Mouse (Mus musculus) MEL (cell line): ENCODE measurements around the gene Nell1.

Source experiments
- BHLHE40 ChIP-seq: IDR thresholded peaks from 2 replicates; pipeline ENCODE4 v1.6.1; 2012; ENCODE audit warnings: low read depth, mild to moderate bottlenecking, inconsistent platforms, low read length, improper control_type of control experiment, borderline replicate concordance
- CHD2 ChIP-seq: IDR thresholded peaks from 2 replicates; pipeline ENCODE4 v1.6.1; 2011; ENCODE audit warnings: low read length, improper control_type of control experiment
- CTCF ChIP-seq, 3 experiments: IDR thresholded peaks in 2 of 3; conservative IDR thresholded peaks in 1 of 3; 2 replicates each; pipeline ENCODE4 v1.5.1; 2011 to 2012; ENCODE audit warnings: low read length in 3 of 3, low read depth in 2 of 3, mild to moderate bottlenecking in 2 of 3, improper control_type of control experiment in 1 of 3, inconsistent platforms in 1 of 3, mixed read lengths in 1 of 3, moderate library complexity in 1 of 3; ENCODE audit not compliant: control insufficient read depth in 1 of 3, insufficient read depth in 1 of 3, poor library complexity in 1 of 3, severe bottlenecking in 1 of 3
- E2F4 ChIP-seq: IDR thresholded peaks from 2 replicates; pipeline ENCODE4 v1.6.1; 2011; ENCODE audit warnings: low read depth, low read length, improper control_type of control experiment, borderline replicate concordance
- ELF1 ChIP-seq: IDR thresholded peaks from 2 replicates; pipeline ENCODE4 v1.6.1; 2014; ENCODE audit warnings: low read depth, mild to moderate bottlenecking, inconsistent platforms, low read length, improper control_type of control experiment, moderate library complexity
- EP300 ChIP-seq, 2 experiments: IDR thresholded peaks; 2 replicates each; pipeline ENCODE4 v1.6.1; 2011; ENCODE audit warnings: improper control_type of control experiment in 2 of 2, low read length in 2 of 2, low read depth in 1 of 2, mild to moderate bottlenecking in 1 of 2
- HCFC1 ChIP-seq: IDR thresholded peaks from 2 replicates; pipeline ENCODE4 v1.6.1; 2012; ENCODE audit warnings: low read depth, mild to moderate bottlenecking, inconsistent platforms, low read length, improper control_type of control experiment, moderate library complexity
- MAX ChIP-seq: IDR thresholded peaks from 2 replicates; pipeline ENCODE4 v1.6.1; 2011; ENCODE audit warnings: low read length, improper control_type of control experiment
- MXI1 ChIP-seq: IDR thresholded peaks from 2 replicates; pipeline ENCODE4 v1.6.1; 2011; ENCODE audit warnings: mild to moderate bottlenecking, low read depth, low read length, improper control_type of control experiment
- MYC ChIP-seq: IDR thresholded peaks from 2 replicates; pipeline ENCODE4 v1.6.1; 2011; ENCODE audit warnings: low read depth, mild to moderate bottlenecking, low read length, improper control_type of control experiment, moderate library complexity
- POLR2A ChIP-seq, 2 experiments: IDR thresholded peaks; 2 replicates each; pipeline ENCODE4 v1.6.1; 2011 to 2012; ENCODE audit warnings: low read length in 2 of 2, mild to moderate bottlenecking in 2 of 2, control low read depth in 1 of 2, improper control_type of control experiment in 1 of 2, low read depth in 1 of 2, moderate library complexity in 1 of 2; ENCODE audit not compliant: control insufficient read depth in 1 of 2, insufficient read depth in 1 of 2, poor library complexity in 1 of 2
- POLR2AphosphoS2 ChIP-seq: IDR thresholded peaks from 2 replicates; pipeline ENCODE4 v1.6.1; 2011; ENCODE audit warnings: low read length, improper control_type of control experiment
- RAD21 ChIP-seq: IDR thresholded peaks from 2 replicates; pipeline ENCODE4 v1.6.1; 2011; ENCODE audit warnings: mild to moderate bottlenecking, low read depth, low read length, improper control_type of control experiment
- USF1 ChIP-seq: IDR thresholded peaks from 2 replicates; pipeline ENCODE4 v1.6.1; 2014; ENCODE audit warnings: low read depth, mild to moderate bottlenecking, inconsistent platforms, low read length, improper control_type of control experiment, moderate library complexity

GRCm38 (mm10) chr7:49936821-49937220, 37.8 kb upstream of the Nell1 start:
- TF ChIP-seq POLR2AphosphoS2 (no peak), CTCF (IDR thresholded peaks at IDR 0.05 in 2 of 3, conservative IDR thresholded peaks at IDR 0.05 in 1 of 3; ENCODE audit: control insufficient read depth in 1 of 3, insufficient read depth in 1 of 3, low read depth in 2 of 3, low read length in 3 of 3, poor library complexity in 1 of 3, severe bottlenecking in 1 of 3) (no peak), MXI1 (no peak), USF1 (no peak), ELF1 (no peak), MYC (no peak), E2F4 (no peak), MAX (no peak), RAD21 (no peak), HCFC1 (no peak), POLR2A (IDR thresholded peaks at IDR 0.05; ENCODE audit: control insufficient read depth in 1 of 2, insufficient read depth in 1 of 2, low read depth in 1 of 2, low read length in 2 of 2, poor library complexity in 1 of 2) (no peak), BHLHE40 (no peak), CHD2 (no peak), EP300 (IDR thresholded peaks at IDR 0.05; ENCODE audit: low read depth in 1 of 2, low read length in 2 of 2) (no peak)
